Mouse (Mus musculus): ENCODE results near the gene Ankrd33b.

DNA sequence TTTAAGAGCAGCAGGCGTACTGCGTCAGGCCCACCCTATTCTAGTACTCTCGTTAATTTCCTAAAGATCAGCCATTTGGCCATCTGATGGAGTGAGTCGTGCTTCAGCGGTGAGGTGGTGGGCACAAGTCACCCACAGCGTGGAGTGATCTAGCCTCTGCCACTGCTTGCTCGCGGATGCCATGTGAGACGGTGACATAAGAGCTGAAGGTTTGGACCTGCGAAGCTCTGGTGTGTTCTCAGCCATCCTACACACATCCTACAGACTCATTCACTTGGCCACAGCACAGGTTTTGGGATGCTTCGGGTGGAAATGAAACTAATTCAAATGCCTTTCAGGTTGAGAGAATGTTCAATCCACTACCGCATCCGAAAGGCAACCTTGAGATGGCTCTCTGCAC lies 31.2 kb upstream of the Ankrd33b start:
- TF ChIP-seq CHD2 (IDR thresholded peaks at IDR 0.05; ENCODE audit: low read depth, low read length) (no peak), MAFK (IDR thresholded peaks at IDR 0.05; ENCODE audit: insufficient read depth, low read depth, low read length) (no peak)

Measured in ES-E14 (cell line).